Mouse (Mus musculus) ovary, postnatal 36 days (tissue): Measurements from ENCODE around the gene Lrrc61.

Experiments
- DNase-seq: peaks from one replicate; pipeline ENCODE4 v3.0.0; 2022; ENCODE audit warnings: low spot score, mixed read lengths

The Lrrc61 gene

DNA sequence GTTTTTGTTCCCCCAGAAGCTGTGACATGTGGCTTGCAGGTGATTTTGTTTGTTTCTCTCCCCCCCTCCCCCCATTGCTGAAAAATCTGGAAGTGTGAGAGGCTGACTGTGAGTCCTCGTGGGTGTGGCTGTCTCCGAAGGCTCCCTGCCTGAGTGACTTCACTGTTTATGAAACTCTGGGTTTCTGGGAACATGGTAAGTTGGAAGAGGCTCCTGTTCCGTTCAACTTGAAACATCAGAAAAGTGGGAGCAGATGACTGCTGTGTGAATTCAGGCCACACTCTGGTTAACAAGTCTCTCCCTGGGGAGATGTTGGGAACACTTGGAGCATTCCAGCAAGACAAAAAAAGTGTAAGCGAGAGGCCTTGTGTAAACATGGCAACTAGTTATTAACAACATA is 7.7 kb upstream of the Lrrc61 start:
- no peak for DNase-seq

GRCm38 (mm10) chr6:48548314-48548713 is 6.3 kb upstream of the Lrrc61 start:
- no peak for DNase-seq

DNA sequence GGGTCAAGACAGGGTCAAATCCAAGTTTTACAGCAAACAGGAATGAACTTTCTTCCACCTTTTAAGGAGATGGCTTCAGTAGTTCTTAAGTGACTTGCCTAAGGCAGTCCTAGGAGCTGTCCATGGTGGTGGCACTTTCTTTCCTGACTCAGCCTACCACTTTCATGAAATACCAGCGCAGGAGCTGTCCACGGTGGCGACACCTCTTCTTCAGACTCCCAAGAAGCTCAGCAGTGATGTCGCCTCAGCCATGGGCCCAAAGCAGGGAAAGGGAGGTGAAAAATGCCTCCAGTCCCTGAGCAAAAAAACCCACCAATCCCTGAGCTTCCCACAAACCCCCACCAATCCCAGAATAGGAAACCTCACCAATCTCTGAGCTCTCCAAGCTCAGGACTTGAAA is 1.7 kb upstream of the Lrrc61 start:
- DNase-seq = no peak

GRCm38 (mm10) chr6:48553819-48554218 is 777 bp upstream of the Lrrc61 start:
- no peak for DNase-seq

DNA sequence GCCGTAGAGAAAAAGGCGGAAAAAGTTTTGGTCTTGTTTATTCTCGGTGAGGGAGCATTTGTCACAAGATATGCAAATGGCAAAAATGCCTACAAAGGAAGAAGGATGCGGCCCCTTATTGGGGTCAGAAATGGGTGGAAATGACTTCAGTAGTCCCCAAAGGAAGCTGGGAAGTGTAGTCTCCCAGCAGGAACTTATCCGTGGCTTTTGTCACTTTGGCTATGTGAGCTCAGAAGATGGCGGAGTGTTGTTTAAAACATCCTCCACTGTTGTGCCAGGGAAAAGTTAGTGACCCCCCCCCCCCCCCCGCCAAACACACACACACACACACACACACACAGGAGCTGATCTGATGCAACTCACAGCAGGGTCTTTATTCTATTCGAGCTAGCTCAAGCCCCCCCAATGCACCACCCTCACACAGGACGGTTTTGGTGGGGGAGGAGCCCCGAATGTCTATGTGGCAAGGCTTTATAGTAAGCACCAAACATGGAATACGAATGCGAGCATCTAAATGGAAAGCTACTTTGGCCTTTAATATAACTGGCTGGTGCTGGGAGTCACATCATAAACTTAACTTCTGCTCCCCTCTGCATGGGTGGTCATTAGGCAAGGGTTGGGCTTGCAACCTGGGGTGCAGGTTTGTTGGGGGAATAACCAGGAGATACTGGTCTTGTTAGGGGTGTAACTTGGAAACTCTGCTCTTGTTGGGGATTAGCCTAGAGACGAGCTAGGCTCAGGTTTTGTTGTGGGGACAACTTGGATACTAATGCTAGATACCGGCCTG is 701 bp downstream of the Lrrc61 start:
- no peak for DNase-seq

DNA sequence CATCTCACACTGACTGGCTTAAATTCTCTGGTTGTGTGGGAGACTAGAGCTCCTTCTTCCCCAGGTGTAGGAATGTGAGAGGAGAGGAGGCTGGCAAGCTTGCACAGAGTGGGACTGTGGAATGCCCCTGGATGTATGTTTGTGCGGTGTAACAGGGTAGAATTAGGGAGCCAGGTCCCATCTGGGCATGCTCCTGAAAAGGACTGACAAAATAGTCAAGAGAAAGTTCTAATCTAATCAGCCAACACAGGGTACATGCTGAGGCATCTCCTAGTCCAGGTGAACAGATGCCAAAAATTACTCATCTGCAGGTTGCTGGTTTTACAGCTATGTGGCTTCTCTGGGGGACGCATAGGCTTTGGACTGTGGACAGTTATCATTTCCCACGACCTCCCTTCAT is 1.4 kb downstream of the Lrrc61 start:
- no peak for DNase-seq

GRCm38 (mm10) chr6:48565693-48566310 is 11.2 kb downstream of the Lrrc61 start:
- DNase-seq = no peak

GRCm38 (mm10) chr6:48566312-48566711 is 11.7 kb downstream of the Lrrc61 start:
- DNase-seq = peak; percentile 59

DNA sequence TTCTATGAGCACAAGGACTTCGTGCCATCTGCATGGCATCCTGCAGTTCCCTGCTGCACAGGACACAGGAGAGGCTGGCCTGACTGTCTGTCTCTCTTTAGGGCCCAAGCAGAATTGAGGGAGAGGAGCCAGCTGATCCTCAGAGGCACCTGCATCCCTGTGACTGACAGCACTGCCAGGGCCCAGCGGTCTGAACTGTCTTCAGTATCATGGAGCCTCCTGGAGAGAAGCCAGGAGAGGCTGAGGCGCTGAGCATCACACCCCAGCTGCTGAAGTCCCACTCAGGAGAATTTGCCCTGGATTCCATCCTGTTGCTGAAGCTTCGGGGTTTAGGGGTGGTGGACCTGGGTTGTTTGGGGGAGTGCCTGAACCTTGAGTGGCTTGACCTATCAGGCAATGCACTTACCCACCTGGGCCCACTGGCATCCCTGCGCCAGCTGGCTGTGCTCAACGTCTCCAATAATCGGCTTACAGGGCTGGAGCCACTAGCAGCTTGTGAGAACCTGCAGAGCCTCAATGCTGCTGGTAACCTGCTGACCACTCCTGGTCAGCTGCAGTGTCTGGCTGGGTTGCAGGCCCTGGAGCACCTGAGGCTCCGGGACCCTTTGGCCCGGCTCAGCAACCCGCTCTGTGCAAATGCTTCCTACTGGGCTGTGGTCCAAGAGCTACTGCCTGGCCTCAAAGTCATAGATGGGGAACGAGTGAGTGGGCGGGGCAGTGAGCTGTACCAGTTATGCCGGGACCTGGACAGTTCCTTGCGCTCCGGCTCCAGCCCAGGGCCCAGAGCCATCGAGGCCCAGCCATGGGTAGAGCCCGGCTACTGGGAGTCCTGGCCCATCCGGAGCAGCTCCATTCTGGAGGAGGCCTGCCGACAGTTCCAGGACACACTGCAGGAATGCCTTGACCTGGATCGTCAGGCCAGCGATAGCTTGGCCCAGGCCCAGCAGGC is 13.7 kb downstream of the Lrrc61 start:
- peak; percentile 68 for DNase-seq

DNA sequence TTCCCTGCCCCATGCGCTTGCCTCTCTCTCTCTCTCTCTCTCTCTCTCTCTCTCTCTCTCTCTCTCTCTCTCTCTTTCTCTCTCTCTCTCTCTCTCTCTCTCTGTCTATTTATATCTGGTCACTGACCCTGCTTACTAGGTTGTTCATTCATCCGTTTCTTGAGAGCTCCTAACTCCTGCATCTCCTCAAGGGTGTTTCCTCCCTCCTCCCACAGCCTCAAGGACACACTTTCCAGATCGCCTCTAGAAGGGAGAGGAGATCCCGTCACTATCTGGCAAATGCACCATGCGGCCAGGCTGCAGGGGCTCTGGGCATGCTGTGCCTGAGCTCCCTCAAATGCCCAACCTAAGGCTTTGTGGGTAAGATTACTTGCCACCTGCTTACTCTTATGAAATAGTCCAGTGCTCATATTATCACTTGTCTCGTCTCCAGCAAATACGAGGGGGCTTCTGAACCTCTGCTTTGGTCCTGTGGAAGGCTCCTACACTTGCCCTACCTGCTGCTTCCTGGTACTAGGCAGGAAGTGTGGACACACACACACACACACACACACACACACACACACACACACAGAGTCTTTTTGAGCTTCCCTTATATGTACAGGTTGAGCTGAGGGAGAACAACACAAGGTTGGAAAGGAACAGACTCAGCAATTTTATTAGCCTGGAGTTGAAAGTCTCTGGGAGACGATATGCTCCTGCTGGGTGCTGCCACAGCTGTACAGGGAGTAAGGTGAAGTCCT is 14.6 kb downstream of the Lrrc61 start:
- no peak for DNase-seq

DNA sequence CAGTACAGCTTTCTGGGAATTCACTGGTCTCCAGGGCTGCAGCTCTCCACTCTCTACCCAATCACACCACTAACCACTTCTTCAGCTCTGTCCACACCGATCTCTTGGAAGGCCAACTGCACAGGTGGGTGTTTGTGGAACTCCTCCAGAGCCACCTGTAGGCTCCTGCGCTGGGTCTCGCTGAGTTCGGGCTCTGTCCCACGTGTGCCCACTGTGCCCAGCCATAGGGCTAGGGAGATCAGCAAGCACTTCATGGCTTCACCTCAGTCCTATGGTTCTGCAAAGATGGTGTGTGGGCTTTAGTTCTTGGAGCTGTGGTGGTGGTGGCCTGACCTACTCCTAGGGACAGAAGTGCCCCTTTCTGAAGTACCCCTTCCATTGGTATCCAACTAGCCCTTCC is 17.4 kb downstream of the Lrrc61 start:
- no peak for DNase-seq

DNA sequence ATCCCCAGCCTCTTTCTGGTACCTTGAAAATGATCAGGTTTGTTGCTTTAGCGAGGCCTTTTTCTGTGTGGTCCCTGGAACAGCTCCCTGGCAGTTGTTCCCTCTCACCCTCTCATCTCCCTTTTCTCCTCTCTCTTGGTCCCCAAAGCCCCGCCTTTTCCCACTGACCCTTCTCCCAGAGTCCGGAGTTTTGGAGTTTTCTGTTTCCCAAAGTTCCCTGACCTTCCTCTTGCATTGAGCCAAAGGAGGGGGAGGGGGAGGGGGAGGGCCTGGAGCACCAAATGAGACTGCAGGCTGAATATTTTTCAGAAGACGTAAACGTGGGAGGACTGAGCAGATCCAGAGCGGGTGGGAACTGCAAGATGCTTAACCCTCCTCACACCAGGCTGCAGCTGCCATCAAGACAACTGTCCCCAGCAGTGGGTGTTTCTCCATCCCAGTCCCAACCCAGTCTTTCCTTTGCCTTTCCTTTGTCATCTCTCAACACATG is 18.0 kb downstream of the Lrrc61 start, which contains the start of gene Rarres2:
TSS of gene Rarres2 (minus strand) at position 218 of the 490 bp plus-strand sequence.
- no peak for DNase-seq

GRCm38 (mm10) chr6:48573280-48573679 is 18.7 kb downstream of the Lrrc61 start:
- DNase-seq = no peak

DNA sequence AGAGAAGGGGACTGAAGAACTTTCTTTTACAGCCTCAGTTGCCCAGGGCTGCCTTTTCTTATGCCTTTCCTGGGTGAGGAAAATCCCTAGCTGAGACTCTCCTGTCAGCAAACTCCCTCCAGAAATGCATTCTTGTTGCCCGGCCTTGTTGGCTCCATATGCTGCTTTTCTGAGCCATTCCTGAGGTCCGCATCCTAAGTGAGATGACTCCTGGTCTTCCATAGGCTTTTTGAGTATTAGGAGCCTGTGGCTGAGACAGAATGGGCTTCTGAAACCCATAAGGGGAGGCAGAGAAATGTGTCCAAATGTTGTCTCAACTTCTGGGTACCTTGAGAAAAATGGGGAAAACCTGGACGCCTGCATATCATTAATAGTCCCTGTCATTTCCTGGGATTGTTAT is 19.4 kb downstream of the Lrrc61 start:
- no peak for DNase-seq

DNA sequence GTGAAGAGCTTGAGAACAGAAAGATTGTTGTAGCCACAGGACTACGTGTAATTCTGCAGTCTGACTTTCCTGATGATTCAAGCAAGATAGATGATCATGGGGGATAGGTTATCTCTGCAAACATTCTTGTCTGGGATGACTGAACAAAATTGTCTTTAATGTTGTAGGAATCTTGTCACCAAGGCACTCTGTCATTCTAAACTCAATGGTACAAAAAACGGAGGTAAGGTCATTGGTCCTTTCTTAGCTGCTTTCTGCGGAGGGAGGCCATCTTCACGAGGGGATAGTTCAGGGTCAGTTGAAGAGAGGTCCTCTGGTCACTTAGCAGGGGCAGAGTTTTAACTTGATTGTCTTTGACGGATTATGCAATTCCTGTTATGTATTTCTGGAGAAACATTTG is 24.1 kb downstream of the Lrrc61 start:
- DNase-seq = no peak

- no peak for DNase-seq
Measured at GRCm38 (mm10) chr6:48579215-48579648, 24.6 kb downstream of the Lrrc61 start.

DNA sequence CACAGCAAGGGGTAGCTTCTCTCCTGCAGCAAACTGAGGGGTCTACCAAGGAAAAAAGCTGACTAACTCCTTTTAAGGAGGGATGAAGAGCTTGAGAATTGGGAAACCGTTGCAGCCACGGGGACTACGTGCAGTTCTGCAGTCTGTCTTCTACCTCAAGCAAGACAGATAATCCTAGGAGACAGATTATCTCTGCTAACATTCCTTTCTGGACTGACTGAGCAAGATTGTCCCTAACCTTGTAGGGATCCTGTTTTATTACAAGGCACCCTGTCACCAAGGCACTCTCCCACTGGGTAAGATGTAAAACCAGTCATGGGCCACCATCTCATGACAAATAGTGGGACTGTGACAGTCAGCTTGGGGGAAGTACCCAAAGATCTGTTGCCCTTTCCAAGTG is 26.7 kb downstream of the Lrrc61 start:
- DNase-seq = no peak

GRCm38 (mm10) chr6:48582037-48582436 is 27.4 kb downstream of the Lrrc61 start:
- DNase-seq = no peak

GRCm38 (mm10) chr6:48589194-48589750 is 34.7 kb downstream of the Lrrc61 start, which contains the start of gene Gm45021:
TSS of gene Gm45021 (plus strand) at chr6:48589610.
- DNase-seq = no peak

- no peak for DNase-seq
Measured at GRCm38 (mm10) chr6:48591221-48591845, 36.7 kb downstream of the Lrrc61 start.

- no peak for DNase-seq
Measured at GRCm38 (mm10) chr6:48591871-48592270, 37.3 kb downstream of the Lrrc61 start.
